Mouse (Mus musculus) brown adipose tissue, adult 24 weeks (tissue): ENCODE data around the gene Edc3. TPM values are rescaled to one million over a fixed set of nuclear protein-coding genes. Genes with fewer than 3 reads are reported as not detected.

Experiments
- H3K27ac ChIP-seq: fragments of 200-500 bp; replicated peaks from 2 replicates; pipeline ENCODE4 v1.5.1; 2012; ENCODE audit warnings: low read depth, mild to moderate bottlenecking, low read length
- H3K4me1 ChIP-seq: fragments of 200-500 bp; 2 replicates; pipeline ENCODE4 v1.6.1; 2012; ENCODE audit warnings: low read length, mixed read lengths; ENCODE audit not compliant: control insufficient read depth, insufficient read depth, insufficient read length
- H3K4me3 ChIP-seq: fragments of 200-500 bp; 2 replicates; pipeline ENCODE4 v1.5.1; 2012; ENCODE audit warnings: low read depth, mild to moderate bottlenecking, low read length, moderate library complexity; ENCODE audit not compliant: insufficient read depth
- polyA plus RNA-seq: library from polyadenylated mRNA; stranded (reverse); fragments of >200 nt; gene quantifications from 2 replicates; pipeline ENCODE4 v1.2.4, GENCODE M21; 2012; ENCODE audit not compliant: missing spikeins, insufficient read depth, insufficient read length

Edc3 gene
- polyA plus RNA-seq, 1 experiment = 4.4 TPM

DNA sequence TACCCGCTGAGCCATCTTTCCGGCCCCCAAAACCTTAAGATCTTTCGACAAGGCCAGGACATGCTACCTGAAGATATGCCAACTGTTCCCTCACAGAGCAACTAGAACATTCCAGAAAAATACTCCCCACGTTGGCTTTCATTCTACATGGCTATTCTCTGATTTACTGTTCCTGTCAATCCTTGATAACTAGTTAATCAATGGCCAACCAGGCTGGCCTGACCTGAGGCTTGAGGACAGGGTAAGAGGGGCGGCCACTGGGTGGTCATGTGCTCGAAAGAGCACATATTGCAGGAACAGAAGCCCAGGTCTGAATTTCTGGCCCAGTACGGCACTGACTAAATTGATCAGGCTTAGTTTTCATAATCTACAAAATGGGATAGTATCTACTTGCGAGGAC is 89.1 kb downstream of the Edc3 start:
- Histone ChIP-seq H3K4me1 (no peaks in the 10 kb centered on the region), H3K4me3 (no peak overlapping the region), H3K27ac (no peak overlapping the region)

DNA sequence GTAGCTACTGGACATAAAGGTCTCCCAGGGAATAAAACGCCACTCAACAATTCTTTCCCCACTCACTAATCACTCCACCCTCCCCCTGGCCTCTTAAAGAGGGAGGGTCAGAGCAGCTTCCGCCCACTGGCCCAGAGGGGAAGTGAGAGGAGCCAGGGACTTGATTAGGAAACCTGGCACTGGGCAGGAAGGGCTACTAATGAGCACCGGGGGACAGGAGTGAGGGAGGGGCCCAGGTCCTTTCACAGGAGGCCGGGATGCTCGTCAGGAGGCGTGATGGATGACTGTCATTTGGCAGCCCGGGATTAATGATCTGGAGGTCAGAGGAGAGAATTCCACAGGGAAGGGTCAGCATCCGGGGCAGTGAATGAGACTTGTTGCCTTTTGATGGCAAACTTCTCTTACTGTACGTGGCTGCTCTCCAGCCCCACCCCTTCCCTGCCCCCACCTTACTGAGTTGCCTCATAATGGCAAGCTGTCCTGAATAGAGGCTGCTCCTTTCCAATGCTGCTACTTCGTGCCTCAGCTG is 90.4 kb downstream of the Edc3 start:
- H3K27ac ChIP-seq = no peak overlapping the region
- H3K4me3 ChIP-seq = no peak overlapping the region

DNA sequence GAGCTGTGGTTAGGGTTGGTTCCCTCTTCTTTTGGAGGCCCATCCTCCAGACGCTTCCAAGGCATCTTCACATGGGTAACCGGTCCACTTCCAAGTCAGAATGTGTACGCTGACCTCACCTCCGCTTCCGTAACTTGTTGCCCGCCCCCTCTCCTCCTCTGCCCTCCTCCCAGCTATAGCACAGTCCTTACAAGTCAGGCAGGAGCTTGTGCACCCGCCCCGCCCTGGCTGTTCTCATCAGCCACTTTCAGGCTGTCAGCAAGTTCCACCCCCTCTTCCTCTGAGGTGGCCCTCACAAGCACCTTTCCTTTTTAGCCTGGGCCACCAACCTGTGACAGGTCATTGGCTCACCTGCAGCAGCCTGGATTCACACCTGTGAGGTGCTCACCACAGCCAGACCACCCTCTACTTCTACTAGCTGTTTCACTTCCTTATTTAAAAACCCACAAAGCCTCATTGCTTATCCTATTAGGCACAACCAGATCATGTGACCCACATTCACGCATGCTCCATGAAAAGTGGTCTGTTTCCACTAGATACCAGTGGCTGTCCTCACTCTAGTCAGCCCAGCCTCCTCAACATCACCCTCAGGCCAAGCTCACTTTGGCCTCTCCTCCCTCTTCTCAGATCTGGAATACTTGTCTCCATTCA is 92.1 kb downstream of the Edc3 start:
- Histone ChIP-seq H3K27ac (no peak overlapping the region), H3K4me3 (no peak overlapping the region), H3K4me1 (no peaks in the 10 kb centered on the region)

More for the DNA sequence above, 90.4 kb downstream of the Edc3 start:
- no peaks in the 10 kb centered on the region for H3K4me1 ChIP-seq

Other genes with a start within 250 kb of the Edc3 start
- gene Scamp5, start 240.5 kb upstream of the Edc3 start, polyA plus RNA-seq = 5.2 and 5.5 TPM in 2 replicates
- gene Rpp25, start 204.5 kb upstream of the Edc3 start, polyA plus RNA-seq = not detected in 2 replicates
- 2,595 and 2,603 TPM in 2 replicates for gene Cox5a, start 187.3 kb upstream of the Edc3 start, polyA plus RNA-seq
- 6.2 and 7.2 TPM in 2 replicates for gene Fam219b, start 171.0 kb upstream of the Edc3 start, polyA plus RNA-seq
- 15.3 and 17.6 TPM in 2 replicates for gene Mpi, start 155.8 kb upstream of the Edc3 start, polyA plus RNA-seq
- 17.1 and 17.8 TPM in 2 replicates for gene Scamp2, start 147.6 kb upstream of the Edc3 start, polyA plus RNA-seq
- gene Ulk3, start 119.1 kb upstream of the Edc3 start, polyA plus RNA-seq = 3.6 and 5.1 TPM in 2 replicates
- not detected in 2 replicates for gene Cplx3, start 102.3 kb upstream of the Edc3 start, polyA plus RNA-seq
- gene Lman1l, start 87.8 kb upstream of the Edc3 start, polyA plus RNA-seq = not detected in 2 replicates
- gene Csk, start 54.9 kb upstream of the Edc3 start, polyA plus RNA-seq = 16.3 and 16.8 TPM in 2 replicates
- not detected in 2 replicates for gene Cyp1a2, start 24.8 kb upstream of the Edc3 start, polyA plus RNA-seq
- gene Cyp1a1, start 20.6 kb upstream of the Edc3 start, polyA plus RNA-seq = 2.6 and 4.5 TPM in 2 replicates
- gene Clk3, start 57.3 kb downstream of the Edc3 start, polyA plus RNA-seq = 22.3 and 26.6 TPM in 2 replicates
- gene Arid3b, start 128.3 kb downstream of the Edc3 start, polyA plus RNA-seq = 2.6 and 4.5 TPM in 2 replicates
- 67.3 and 71.9 TPM in 2 replicates for gene Ubl7, start 202.4 kb downstream of the Edc3 start, polyA plus RNA-seq
- gene Sema7a, start 231.6 kb downstream of the Edc3 start, polyA plus RNA-seq = 2.8 and 6.0 TPM in 2 replicates